Mouse (Mus musculus) c-Kit-positive CD71-negative TER-119-negative erythroid progenitor cells, embryonic 14.5 days (primary cell): ENCODE data around the gene Snx14.
"Not testable (repeated sequence)": the region's sequence is repeated elsewhere in the genome, so short reads cannot be mapped to it uniquely, and the experiment has no call there.

Source experiments
- DNase-seq: peaks from one replicate; pipeline ENCODE4 v3.0.0-alpha.2; 2013; ENCODE audit warnings: low read depth

The Snx14 gene

GRCm38 (mm10) chr9:88438555-88439237 is at the start of gene Snx14:
Snx14 (minus strand) TSS chr9:88438958.
- peak; percentile 83 for DNase-seq

DNA sequence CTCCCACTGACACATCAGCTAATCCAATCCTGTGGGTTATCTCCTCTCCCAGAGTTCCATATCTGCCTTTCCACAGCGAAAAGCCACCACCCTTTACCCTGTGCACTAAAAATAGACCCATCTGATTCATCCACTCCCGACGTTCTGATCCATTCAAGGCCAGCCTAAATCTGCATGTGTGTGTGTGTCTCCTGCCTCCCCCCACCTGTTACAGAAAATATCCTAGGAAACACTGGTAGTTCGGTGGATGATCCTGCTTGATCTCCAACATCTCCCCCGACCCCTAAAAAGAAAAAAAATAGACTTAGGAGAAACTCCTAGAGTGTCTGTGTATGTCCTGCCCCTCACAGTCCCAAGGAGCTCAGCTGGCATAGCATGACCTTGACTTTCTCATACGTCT is 45.8 kb upstream of the Snx14 start:
- no peak for DNase-seq

GRCm38 (mm10) chr9:88482829-88483396 is 44.2 kb upstream of the Snx14 start:
- DNase-seq = peak; percentile 54

DNA sequence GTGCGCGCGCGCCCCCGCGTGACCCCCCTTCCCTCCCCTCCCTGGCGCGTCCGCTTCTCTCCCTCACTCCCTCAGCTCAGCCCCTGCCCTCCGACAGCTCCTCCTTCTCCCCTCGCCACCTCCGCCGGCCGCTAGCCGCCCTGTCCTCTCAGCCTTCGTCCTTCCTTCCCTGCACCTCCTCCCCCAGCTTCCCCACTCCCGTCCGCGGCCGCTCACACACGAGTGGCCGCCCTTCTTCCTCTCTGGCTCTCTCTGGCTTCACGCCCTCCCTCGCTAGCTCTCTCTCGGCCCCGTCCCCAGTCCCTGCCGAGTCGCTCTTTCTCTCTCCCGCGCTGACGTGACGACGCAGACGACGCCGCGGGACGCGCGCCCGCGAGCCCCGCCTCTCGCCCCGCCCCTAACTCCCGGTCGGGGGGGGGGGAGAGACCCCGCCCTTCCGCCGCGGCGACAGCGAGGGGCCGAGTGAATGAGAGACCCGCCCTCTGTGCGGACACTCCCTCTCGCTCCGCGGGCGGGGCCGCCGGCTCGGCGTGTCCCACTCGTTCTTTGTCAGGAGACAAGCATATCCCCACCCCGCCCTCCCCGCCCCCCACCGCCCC is 43.6 kb upstream of the Snx14 start, which contains the start of gene Syncrip:
TSS of gene Syncrip (minus strand) at position 345 of the 599 bp plus-strand sequence.
- peak; percentile 89 for DNase-seq

- DNase-seq = no peak
Observed at GRCm38 (mm10) chr9:88481791-88482160, 43.0 kb upstream of the Snx14 start.

DNA sequence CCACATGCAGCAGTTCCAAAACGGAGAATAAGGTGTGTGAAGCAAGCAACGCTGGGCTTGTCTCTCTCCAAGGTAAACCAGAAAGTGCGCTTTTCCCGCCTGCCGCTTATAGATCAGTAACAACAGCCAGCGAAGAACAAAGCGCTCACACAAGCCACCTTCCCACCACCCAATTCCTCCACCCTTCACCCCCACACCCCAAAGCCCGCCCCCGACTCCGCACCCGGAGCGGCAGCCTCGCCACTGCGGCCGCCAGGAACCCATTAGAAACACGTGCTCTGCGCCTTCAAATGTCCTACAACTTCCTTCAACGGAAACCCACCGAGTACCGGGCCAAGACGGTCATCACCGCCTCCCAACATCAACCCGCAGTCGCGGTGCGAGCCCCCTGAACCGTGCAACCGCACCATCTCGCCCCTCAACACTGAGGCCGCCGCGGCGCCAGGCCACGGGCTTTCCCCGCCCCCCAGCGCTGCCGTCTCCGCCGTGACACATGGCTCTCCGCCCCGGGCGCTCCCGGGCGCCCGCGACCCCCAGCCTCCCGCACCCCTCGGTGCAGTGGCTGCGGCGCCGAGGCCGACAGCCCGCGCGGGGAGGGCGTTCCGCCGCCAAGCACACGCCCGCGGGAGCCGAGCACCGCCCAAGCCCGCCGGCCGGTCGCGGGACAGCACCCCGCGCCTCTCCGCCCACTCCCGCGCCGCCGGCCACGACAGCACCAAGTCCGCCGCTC is 42.5 kb upstream of the Snx14 start:
- no peak for DNase-seq

GRCm38 (mm10) chr9:88480120-88480519 is 41.4 kb upstream of the Snx14 start:
- no peak for DNase-seq

DNA sequence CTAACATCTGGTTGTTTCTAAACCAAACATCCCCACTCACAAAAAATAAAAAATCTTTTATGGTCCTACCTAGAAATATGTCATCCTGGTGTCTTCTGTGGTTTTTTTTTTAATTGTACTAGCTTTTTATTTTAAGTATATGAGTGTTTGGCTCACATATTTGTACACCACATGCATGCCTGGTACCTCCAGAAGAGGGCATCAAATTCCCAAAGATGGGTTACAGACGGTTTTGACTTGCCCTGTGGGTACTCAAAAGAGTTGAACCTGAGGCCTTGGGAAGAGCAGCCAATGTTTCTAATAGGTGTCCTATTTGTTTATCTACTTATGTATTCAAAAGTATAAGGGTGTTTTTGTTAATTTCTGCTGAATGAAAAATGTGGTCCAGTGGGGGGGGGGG is 37.4 kb upstream of the Snx14 start:
- DNase-seq = no peak

- not testable (repeated sequence) for DNase-seq
Observed at GRCm38 (mm10) chr9:88461017-88461416, 22.3 kb upstream of the Snx14 start.

- DNase-seq = no peak
Observed at GRCm38 (mm10) chr9:88439991-88440390, 1.2 kb upstream of the Snx14 start.

DNA sequence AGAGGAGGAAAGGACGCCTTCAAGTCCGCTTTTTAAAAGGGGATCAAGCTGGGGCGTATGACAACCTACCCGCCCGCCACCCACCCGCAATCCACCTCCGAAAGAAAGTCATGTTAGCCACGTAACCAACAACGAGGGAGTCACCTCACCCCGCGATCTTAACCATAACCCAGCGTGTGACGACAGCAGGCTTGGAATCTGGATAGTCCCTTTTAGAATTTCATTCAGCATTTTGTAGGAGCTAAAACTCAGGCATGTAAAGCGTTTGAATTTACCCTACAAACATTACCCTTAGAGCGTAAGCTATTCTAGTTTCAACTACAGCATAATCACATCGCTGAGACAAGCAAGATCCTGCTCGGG is 461 bp upstream of the Snx14 start:
- no peak for DNase-seq

DNA sequence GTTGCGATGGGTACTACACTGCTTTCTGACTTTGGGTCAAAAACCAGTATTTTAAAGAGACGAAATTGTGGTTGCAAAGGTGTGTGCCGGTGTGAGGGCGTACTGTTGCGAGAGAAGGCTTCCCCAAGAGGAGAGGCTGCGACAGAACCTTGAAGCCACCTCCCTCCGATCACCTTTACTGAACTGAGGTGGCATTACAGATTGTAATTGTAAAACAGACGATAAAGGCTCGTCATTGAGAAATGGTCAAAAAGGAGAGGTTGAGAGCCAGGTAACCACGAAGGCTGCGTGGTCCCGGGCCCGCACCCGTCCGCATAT is 562 bp downstream of the Snx14 start:
- no peak for DNase-seq

DNA sequence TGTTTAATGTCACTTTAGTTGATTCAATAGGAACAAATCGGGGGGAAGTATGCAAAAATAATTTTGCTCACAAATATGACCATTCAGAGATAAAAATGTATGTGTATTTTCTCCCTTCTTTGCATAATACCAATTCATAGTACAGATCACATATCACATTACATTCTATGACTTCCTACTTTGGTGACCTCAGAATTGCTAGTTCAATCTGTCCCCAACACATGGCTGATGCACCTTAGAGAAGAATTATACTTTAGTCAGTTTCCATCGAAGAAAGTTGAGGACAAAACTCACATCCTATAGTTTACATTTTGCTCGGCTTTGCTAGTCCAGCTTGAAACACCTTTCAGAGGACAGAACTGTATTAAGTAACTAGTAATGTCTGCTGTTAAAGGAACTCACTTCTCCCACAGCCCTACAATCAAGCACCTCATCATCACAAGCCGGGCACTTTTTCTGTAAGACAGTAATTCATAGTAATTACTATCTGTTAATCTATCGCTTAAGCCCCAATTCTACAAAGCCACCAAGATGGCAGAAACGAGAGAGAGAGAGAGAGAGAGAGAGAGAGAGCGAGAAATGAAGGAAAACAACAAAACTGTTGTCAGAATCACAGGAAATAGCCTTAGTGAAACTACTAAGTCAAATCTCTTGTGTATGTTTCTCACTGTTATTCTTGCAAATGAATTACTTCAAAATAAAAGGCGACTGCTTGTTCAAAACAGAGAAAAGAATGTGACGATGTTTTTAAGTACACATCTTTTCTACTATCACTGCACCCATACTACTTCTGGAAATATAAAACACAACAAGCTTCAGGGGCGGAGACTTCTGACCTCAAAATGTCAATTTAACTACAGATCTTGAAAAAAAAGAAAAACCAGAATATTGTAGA is 1.2 kb downstream of the Snx14 start:
- DNase-seq = no peak

GRCm38 (mm10) chr9:88424356-88424755 is 14.4 kb downstream of the Snx14 start:
- DNase-seq = no peak

DNA sequence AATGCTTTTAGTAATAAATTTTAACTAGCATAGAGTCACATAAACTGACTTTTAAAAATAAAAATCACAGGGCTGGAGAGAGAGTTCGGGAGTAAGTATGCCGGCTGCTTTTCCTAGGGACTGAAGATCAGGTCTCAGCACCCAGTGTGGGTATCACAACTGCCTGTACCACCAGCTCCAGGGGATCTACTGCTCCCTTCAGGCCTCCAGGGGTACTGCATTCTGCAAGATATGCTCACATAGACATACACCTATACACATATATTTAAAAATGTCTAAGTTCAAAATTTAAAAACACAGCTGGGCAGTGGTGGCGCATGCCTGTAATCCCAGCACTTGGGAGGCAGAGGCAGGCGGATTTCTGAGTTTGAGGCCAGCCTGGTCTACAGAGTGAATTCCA is 16.3 kb downstream of the Snx14 start:
- DNase-seq = no peak

- DNase-seq = no peak
Observed at GRCm38 (mm10) chr9:88416752-88417151, 22.0 kb downstream of the Snx14 start.

GRCm38 (mm10) chr9:88409978-88410377 is 28.8 kb downstream of the Snx14 start:
- DNase-seq = no peak

DNA sequence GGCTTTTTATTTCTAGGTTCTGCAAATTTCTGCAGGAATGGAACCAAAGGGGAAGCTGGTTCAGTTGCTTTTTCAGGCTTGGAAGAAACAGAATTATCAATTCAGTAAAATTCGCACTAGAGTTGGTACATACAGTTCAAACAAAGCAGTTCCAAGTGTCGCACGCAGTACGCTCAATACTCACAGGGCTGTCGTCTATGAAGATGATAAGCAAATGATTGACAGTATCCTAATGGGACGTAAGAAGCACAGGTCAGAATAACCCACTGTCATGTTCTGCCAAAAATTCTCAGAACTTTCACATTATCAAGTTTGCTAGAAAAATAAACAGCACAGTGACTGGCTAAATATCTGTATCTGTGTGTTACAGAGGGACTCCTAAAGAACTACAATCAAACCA is 34.2 kb downstream of the Snx14 start:
- DNase-seq = no peak

GRCm38 (mm10) chr9:88404088-88404487 is 34.7 kb downstream of the Snx14 start:
- DNase-seq = peak; percentile 87

DNA sequence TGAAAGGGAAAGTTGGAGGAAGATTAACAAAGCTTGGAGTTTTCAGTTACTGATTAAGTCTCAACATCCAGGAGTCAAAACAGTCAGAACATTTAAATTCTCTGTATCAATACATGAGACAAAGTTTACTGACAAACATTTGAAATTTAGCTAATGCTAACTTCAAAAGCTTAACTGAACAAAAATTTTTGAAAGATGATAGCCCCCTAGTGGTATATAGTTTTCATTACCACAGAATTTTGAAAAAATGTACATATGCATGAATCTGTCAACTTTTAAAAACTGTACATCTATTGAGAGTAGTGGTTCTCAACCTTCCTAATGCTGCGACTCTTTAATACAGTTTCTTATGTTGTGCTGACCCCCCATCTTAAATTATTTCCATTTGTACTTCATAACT is 40.3 kb downstream of the Snx14 start:
- no peak for DNase-seq

DNA sequence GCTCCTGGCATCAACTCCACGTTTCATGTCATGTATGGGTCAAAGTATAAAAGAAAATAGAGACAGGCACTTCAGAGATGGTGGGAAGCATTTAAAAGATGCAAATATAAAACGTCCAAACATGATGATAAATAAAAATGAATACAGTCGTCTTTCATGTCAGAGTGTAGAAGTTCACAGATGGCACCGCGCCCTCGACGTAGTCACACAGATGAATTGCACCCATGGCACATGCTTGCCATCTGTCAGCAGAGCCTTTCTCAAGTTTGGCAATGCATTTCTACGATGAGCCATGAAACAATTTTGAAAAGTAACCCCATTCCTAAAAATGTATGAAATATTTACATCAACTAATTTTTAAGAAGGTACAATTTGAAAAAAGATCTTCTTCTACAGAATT is 43.9 kb downstream of the Snx14 start:
- DNase-seq = no peak

- DNase-seq = no peak
Observed at GRCm38 (mm10) chr9:88388826-88389225, 49.9 kb downstream of the Snx14 start.
